Mouse (Mus musculus): ENCODE measurements around the gene Pdp2.
"Not testable (repeated sequence)": the region's sequence is repeated elsewhere in the genome, so short reads cannot be mapped to it uniquely, and the experiment has no call there.

Gene Pdp2

GRCm38 (mm10) chr8:104632486-104632885, 41.2 kb downstream of the Pdp2 start:
- DNase-seq (ENCODE audit: low spot score in 2 of 2) = peak in 1 of 2 experiments; percentile 15

DNA sequence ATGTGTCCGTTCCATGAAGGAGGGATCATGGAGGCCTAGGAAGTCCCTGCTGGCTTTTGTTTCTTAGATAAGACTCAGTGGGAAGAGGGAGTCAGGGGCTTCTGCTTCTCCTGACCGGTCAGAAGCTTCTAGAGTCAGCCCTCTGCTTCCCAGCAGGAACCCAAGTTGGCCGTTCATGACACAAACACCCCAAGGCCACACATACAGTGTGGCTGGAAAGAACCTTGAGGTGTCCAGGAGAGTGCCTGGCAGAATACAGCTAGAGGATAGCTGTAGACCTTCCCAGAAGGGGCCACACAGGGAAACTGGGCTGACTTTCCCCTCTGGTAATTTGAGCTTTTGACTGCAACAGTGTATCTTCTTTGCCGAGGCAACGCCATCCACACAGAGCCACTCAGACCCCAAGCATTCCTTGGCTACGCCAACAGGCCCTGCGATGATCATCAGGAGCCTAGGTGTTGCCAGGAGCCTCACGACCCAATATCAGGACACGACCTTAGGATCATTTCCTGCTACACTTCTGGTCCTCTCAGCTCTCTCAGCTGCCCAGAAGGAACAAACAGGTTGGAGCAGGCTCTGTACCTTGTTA, 42.0 kb downstream of the Pdp2 start:
- DNase-seq (ENCODE audit: low spot score in 2 of 2) = peak; percentile 17 to 54

DNA sequence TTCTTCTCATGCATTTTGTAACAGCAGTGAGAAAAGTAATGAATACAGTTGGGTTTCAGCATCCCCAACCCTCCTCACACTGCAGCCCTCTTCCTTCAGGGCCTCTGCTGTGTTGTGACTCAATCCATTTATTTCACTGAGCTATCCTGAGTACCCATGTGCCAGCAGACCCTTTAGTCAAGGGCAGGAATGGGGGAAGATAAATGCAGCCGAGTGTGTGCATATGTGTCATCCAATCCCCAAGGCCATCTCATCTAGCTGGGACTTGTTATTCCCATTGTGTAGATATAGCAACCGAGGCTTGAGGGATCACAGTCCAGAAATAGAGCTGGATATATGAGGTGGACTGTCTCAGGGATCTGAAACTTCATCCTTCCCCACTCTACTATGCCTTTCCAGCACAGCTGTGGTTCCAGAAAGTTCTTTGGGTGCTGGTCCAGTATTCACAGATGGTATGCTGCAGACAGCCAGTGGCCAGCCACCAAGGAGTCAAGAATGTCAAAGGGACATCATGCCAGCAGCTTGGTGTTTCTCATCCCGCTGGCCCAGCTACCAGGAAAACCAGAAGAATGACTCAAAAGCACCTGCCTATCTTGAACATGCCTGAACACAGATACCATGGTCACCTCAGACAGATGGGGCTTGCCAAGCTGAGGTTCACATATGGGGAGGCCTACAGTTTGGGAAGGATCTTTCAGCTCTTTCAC, 43.9 kb downstream of the Pdp2 start:
- peak; percentile 13 to 41 for DNase-seq (ENCODE audit: low spot score in 2 of 2)

- DNase-seq (ENCODE audit: low spot score in 2 of 2) = no peak
Observed at GRCm38 (mm10) chr8:104638010-104638409, 46.8 kb downstream of the Pdp2 start.

DNA sequence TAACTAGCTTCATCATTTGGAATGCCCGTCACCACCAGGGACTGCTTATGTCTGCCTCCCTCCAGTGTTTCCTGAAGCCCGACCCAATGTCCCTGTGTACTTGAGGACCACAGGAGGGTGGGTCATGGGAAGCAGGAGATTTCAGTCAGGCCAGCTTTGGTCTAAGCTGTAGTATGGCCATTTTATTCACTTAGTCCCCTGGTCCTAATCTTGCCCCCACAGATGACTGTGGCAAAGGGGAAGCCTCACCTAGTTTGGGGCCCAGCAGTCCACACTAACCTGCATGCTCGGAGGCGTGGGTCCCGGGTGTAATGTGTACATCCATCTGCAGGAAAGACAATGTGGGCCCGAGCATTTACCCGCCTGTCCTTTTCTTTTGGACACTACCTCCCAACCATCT, 49.0 kb downstream of the Pdp2 start:
- no peak for DNase-seq (ENCODE audit: low spot score in 2 of 2)

DNA sequence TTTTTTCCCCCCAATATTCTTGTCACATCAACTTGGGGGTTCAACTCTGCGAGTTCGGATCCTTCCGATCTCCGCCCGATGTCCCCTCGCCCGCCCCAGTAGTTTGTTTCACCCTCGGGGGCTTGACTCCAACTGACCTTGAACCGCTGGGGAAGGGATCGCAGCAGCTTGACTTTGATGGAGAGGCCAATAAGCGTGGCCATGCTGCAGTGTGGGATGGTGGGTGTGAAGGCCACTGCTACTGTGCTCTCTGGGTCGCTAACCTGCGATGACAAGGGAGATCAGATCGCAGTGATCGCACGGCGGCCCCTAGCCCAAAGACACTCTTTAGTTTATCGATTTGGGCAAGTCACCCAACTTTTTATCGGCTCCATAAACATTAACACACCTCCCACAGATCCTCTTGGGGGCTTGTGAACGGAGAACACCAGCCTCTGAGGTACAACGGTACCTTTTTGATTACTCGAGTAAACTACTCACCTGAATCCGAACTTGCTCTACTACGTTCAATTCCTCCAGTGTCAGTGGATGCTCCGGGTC, 49.6 kb downstream of the Pdp2 start:
- DNase-seq (ENCODE audit: low spot score in 2 of 2) = peak in 1 of 2 experiments; percentile 56

GRCm38 (mm10) chr8:104641426-104642323, 50.4 kb downstream of the Pdp2 start, which contains the start of gene Ciao2b:
Ciao2b (minus strand) TSS chr8:104641965.
- peak; percentile 81 to 84 for DNase-seq (ENCODE audit: low spot score in 2 of 2)

DNA sequence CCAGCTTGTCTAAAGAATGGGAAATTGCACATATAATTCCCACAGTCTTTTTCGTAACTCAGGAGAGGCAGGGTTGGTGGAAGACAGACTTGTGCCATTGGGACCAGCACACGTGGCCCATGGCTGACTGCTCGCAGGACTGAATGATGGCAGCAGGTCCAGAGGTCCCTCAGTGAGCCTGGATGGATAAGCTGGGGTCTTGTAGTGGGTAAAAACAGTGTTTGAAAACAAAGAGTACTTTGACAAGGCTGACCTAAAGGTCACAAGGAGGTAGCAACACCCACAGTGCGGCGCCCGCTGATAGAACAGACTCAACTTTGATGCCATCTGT, 51.0 kb downstream of the Pdp2 start:
- no peak for DNase-seq (ENCODE audit: low spot score in 2 of 2)

DNA sequence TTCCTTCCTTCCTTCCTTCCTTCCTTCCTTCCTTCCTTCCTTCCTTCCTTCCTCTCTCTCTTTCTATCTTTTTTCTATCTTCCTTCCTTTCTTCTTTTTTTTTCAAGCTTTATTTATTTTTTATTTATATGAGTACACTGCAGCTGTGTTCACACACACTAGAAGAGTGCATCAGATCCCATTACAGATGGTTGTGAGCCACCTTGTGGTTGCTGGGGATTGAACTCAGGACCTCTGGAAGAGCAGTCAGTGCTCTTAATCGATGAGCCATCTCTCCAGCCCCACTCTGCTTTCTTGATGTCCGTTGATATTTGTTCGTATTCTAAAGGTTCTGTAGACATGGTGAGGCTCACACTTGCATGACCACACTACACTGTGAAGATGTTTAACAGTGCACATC, 52.9 kb downstream of the Pdp2 start:
- not testable (repeated sequence) for DNase-seq (ENCODE audit: low spot score in 2 of 2)
